Mouse (Mus musculus) T-helper 2 cell (primary cell): ENCODE measurements around the gene Gins3.
"Not testable (repeated sequence)": the region's sequence is repeated elsewhere in the genome, so short reads cannot be mapped to it uniquely, and the experiment has no call there.

Source experiments
- in situ Hi-C: fragments of 300-600 bp; cut with MboI, MseI; formaldehyde crosslinking; loops from one replicate; pipeline ENCODE4 v1.15.1; 2025; ENCODE audit warnings: high pct_unique_total_duplicates

Gene Gins3

GRCm38 (mm10) chr8:95633262-95634062, at the start of gene Gins3:
TSS of gene Gins3 (plus strand) at chr8:95633453.
- in situ Hi-C loops = no loop called here

GRCm38 (mm10) chr8:95587339-95587738, 45.9 kb upstream of the Gins3 start:
- in situ Hi-C loops = no loop called here

- in situ Hi-C loops = no loop called here
Observed at GRCm38 (mm10) chr8:95589282-95589681, 44.0 kb upstream of the Gins3 start.

GRCm38 (mm10) chr8:95590539-95590938, 42.7 kb upstream of the Gins3 start:
- in situ Hi-C loops = no loop called here

- in situ Hi-C loops = no loop called here
Observed at GRCm38 (mm10) chr8:95592131-95592780, 41.0 kb upstream of the Gins3 start.

GRCm38 (mm10) chr8:95593439-95594393, 39.5 kb upstream of the Gins3 start:
- in situ Hi-C loops = no loop called here

GRCm38 (mm10) chr8:95595131-95595530, 38.1 kb upstream of the Gins3 start:
- in situ Hi-C loops = no loop called here

- in situ Hi-C loops = no loop called here
Observed at GRCm38 (mm10) chr8:95596841-95597241, 36.4 kb upstream of the Gins3 start.

GRCm38 (mm10) chr8:95599861-95600260, 33.4 kb upstream of the Gins3 start:
- in situ Hi-C loops = loop anchor here (5.0 kb wide), 2 partner anchors 97 to 232 kb away; no protein-coding TSS in a partner anchor

- in situ Hi-C loops = loop anchor here (5.0 kb wide), 2 partner anchors 96 to 231 kb away; no protein-coding TSS in a partner anchor
Observed at GRCm38 (mm10) chr8:95601306-95601705, 31.9 kb upstream of the Gins3 start.

- in situ Hi-C loops = loop anchor here (5.0 kb wide), 2 partner anchors 95 to 230 kb away; no protein-coding TSS in a partner anchor
Observed at GRCm38 (mm10) chr8:95602168-95602567, 31.1 kb upstream of the Gins3 start.

- in situ Hi-C loops = not testable (repeated sequence)
Observed at GRCm38 (mm10) chr8:95606509-95606908, 26.7 kb upstream of the Gins3 start.

GRCm38 (mm10) chr8:95607210-95607609, 26.0 kb upstream of the Gins3 start:
- in situ Hi-C loops = no loop called here

- in situ Hi-C loops = no loop called here
Observed at GRCm38 (mm10) chr8:95609406-95609805, 23.8 kb upstream of the Gins3 start.

GRCm38 (mm10) chr8:95610749-95611148, 22.5 kb upstream of the Gins3 start:
- in situ Hi-C loops = no loop called here

GRCm38 (mm10) chr8:95611769-95612168, 21.5 kb upstream of the Gins3 start:
- in situ Hi-C loops = no loop called here

- in situ Hi-C loops = no loop called here
Observed at GRCm38 (mm10) chr8:95616383-95616782, 16.9 kb upstream of the Gins3 start.

- in situ Hi-C loops = no loop called here
Observed at GRCm38 (mm10) chr8:95620046-95620445, 13.2 kb upstream of the Gins3 start.

- in situ Hi-C loops = no loop called here
Observed at GRCm38 (mm10) chr8:95624833-95625232, 8.4 kb upstream of the Gins3 start.

GRCm38 (mm10) chr8:95632840-95633239, 413 bp upstream of the Gins3 start:
- in situ Hi-C loops = no loop called here

- in situ Hi-C loops = no loop called here
Observed at GRCm38 (mm10) chr8:95634063-95634340, 749 bp downstream of the Gins3 start.

- in situ Hi-C loops = no loop called here
Observed at GRCm38 (mm10) chr8:95644942-95645341, 11.7 kb downstream of the Gins3 start.
